Comparison of ENCODE assay signal across 13 mouse cellular contexts in the genomic region with DNA sequence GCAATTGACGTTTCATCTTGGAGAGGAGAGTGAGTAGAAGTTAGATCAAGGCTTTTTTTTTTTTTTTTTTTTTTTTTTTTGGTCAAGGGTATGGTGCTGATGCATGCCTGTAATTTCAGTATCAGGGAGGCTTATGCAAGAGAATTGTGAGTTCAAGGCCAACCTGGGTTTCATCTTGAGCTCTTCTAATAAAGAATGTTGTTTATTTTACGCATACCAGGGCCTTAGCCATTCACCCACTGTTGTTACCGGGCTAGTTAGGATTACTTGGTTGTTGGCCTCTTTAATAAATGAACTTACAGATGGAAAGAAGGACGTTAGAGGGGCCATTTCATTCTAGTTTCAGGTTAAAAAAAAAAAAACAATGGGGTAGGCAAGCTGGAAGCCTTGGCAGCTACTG.
"Had no signal": no experiment of that assay in that cellular context is flagged by ENCODE, and none has a peak within 500 bp of the region (broad histone marks: within the 10 kb centered on the region; RNA-seq: fewer than 3 reads in every experiment).

No protein-coding gene starts in this region.

- H3K9ac ChIP-seq: limb, embryonic 15.5 days; liver, embryonic 12.5 days; midbrain, embryonic 12.5 days; neural tube, embryonic 13.5 days had no signal

- ATAC-seq: liver, embryonic 12.5 days; midbrain, embryonic 16.5 days had no signal

- H3K9me3 ChIP-seq: limb, embryonic 15.5 days; liver, embryonic 12.5 days; midbrain, embryonic 12.5 days; neural tube, embryonic 13.5 days had no signal

- H3K36me3 ChIP-seq: limb, embryonic 15.5 days; liver, embryonic 12.5 days; neural tube, embryonic 13.5 days had no signal

- H3K4me2 ChIP-seq: limb, embryonic 15.5 days; liver, embryonic 12.5 days; midbrain, embryonic 12.5 days; neural tube, embryonic 13.5 days had no signal

- H3K27me3 ChIP-seq: limb, embryonic 15.5 days; liver, embryonic 12.5 days; midbrain, embryonic 12.5 days; neural tube, embryonic 13.5 days had no signal

- H3K27ac ChIP-seq: limb, embryonic 15.5 days; liver, embryonic 12.5 days; midbrain, embryonic 12.5 days; neural tube, embryonic 13.5 days had no signal

- DNase-seq: kidney, postnatal 36 days; layer of hippocampus, adult 9-11 months; layer of hippocampus, postnatal 36 days; retina, postnatal 1 day; right cerebral cortex, postnatal 4 days; spleen, adult 18-20 months; thymus, adult 18-20 months; thymus, postnatal 14 days had no signal

- H3K4me3 ChIP-seq: limb, embryonic 15.5 days; liver, embryonic 12.5 days; midbrain, embryonic 12.5 days; neural tube, embryonic 13.5 days had no signal
